Mouse (Mus musculus) lung, postnatal 0 days (tissue): ENCODE results near the gene Krt20.

Source experiments
- CTCF ChIP-seq: IDR thresholded peaks from 2 replicates; pipeline ENCODE4 v1.5.1; 2016; ENCODE audit warnings: antibody characterized with exemption, mild to moderate bottlenecking
- EP300 ChIP-seq: IDR thresholded peaks from 2 replicates; pipeline ENCODE4 v1.6.1; 2016; ENCODE audit warnings: antibody characterized with exemption, mild to moderate bottlenecking, control low read depth

GRCm38 (mm10) chr11:99471946-99472345, 34.0 kb upstream of the Krt20 start:
- TF ChIP-seq CTCF = no peak
- peak; percentile 91 for TF ChIP-seq EP300
